Mouse (Mus musculus) gastrocnemius, postnatal 14 days (tissue): ENCODE data around the gene Asb5. TPM values are rescaled to one million over a fixed set of nuclear protein-coding genes. Genes with fewer than 3 reads are reported as not detected.

Experiments used
- DNase-seq: peaks from one replicate; pipeline ENCODE4 v3.0.0; 2021; ENCODE audit warnings: mixed read lengths
- intact Hi-C: fragments of 180-260 bp; cut with DNase I; formaldehyde crosslinking; loops from one replicate; pipeline ENCODE4 v1.15.1; 2025; ENCODE audit warnings: low total_unique reads
- total RNA-seq, 2 experiments: library from RNA; stranded (reverse); gene quantifications; 2 replicates each; pipeline ENCODE4 v1.2.3; 2021

The Asb5 gene
- total RNA-seq, 2 experiments from 2014 or later: 107 to 130 TPM

DNA sequence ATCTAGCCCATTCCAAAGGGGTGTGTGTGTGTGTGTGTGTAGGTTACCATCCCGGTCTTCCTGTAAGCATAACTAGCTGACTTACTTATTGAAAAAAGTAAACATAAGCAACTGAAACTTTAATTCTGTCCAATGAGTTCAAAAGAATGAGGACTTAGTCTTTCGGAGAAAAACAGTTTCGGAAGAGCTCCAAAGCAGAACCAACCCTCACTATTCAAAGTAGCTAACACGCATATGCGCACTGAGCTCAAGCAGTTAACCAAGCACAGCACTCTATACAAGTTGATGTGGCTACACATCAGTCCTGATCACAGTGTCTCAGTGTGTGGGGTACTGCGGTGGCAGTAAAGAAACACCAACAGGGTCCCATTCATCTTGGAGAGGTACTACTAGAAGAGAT lies 2.7 kb upstream of the Asb5 start:
- intact Hi-C loops: no loop called here
- no peak for DNase-seq

- DNase-seq: no peak
- intact Hi-C loops: no loop called here
Observed at GRCm38 (mm10) chr8:54528571-54528970, 809 bp upstream of the Asb5 start.

DNA sequence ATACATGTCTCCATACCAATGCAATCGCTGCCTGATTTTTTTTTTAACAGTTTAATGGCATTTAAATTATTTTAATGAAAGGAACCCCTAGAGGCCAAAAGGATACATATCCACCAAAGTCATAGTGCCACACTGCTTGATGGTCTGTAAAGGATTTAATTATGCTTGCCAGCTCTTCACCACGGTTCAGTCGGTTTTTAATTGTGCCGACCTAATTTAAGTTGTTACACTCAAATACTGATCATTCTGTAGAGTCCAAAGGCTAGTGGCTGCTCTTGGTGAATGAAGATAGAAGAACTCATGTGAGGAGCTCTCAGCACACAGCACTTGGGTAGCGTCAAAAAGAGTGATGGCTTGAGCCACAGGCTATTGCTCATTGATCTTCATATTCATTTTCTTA lies 5.8 kb downstream of the Asb5 start:
- intact Hi-C loops: no loop called here
- DNase-seq: no peak

DNA sequence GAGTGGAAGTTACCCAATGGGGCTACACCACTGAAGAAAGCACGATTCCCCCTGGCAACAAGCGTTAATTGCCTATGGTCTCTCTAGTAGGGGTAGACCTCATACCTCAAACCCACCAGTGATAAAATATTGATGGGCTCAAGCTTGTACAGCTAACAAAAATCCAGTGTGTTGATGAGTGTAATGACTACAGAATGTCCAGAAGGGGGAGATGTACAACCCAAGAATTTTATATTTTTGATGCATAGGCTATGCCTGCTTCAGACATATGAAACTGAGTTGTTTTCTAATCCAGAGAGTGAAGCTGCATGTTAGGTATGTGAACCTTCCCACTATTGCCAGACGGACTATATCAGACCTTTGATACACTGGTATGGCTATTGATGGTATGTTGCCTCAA lies 7.9 kb downstream of the Asb5 start:
- DNase-seq: no peak
- intact Hi-C loops: no loop called here

DNA sequence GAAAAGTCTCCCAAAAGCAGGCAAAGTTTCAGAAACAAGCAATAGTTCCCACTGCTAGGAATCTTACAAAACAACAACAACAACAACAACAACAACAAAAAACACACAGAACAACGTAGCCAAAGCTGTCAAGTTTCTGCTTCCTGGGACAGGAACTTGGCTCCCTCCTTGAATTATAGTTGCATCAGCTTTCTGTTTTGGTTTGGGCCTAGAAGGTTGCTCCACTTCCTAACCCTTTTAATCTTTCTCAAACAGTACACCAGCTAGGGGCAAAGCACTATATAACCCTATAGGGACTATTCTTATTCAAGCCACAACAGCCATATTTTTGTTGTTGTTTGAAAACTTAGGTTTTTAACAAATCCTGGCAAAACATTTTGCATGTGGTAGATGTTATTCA lies 12.0 kb downstream of the Asb5 start:
- intact Hi-C loops: no loop called here
- DNase-seq: no peak

DNA sequence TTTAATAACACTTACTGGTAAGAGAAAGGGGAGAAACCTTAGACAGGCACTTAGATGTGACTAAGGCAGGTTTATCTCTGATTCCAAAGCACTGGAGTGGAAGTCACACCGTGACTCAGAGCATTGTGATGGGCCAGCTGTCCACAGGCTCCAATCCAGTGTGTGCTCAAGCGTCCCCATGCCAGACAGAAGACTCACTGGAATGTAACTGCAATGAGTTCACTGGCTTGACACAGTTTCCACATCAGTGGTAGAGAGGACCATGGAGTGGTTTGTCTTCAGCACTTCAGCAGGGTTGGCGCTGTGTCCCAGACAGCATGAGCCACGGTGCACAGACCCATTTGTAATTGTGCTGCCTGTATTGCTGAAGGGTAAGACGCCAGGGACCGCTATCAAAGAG lies 19.0 kb downstream of the Asb5 start:
- intact Hi-C loops: no loop called here
- DNase-seq: peak; percentile 17

GRCm38 (mm10) chr8:54550026-54550574 lies 20.7 kb downstream of the Asb5 start:
- intact Hi-C loops: no loop called here
- peak; percentile 58 for DNase-seq

DNA sequence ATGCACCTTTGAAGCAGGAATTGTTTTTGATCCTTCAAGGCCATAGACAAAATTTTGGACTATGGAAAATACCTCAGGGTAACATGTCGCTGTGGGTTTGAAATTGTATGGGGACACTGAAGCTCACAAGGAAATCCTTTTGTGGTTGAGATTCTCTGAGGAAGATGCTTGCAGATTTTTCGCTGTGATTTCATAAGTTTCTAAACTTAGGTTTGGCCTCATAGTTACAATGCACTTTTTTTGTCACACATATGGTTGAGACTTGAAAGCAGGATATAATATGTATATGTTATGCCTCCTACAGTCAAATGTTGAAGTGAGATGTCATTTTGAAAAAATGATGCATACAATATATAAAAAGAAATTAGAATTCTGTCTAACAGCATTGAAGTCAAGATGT lies 25.5 kb downstream of the Asb5 start:
- intact Hi-C loops: no loop called here
- DNase-seq: no peak

- intact Hi-C loops: no loop called here
- no peak for DNase-seq
Observed at GRCm38 (mm10) chr8:54562137-54562536, 32.8 kb downstream of the Asb5 start.

DNA sequence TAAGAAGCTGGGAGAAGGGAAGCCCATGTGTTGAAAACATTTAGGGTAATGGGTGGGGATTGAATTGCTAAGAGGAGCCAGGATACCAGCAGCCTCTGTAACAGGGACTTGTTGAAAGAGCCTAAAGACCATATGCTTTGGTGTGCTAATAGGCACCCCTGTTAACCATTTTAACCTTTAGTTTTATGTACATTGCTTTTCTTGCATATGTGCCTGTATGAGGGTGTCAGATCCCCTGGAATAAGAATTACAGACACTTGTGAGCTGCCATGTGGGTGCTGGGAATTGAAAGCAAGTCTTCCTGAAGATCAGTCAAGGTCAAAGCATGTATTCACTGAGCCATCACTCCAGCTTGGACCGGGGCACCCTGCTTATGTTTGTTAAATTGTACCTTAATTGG lies 35.8 kb downstream of the Asb5 start:
- intact Hi-C loops: no loop called here
- no peak for DNase-seq

DNA sequence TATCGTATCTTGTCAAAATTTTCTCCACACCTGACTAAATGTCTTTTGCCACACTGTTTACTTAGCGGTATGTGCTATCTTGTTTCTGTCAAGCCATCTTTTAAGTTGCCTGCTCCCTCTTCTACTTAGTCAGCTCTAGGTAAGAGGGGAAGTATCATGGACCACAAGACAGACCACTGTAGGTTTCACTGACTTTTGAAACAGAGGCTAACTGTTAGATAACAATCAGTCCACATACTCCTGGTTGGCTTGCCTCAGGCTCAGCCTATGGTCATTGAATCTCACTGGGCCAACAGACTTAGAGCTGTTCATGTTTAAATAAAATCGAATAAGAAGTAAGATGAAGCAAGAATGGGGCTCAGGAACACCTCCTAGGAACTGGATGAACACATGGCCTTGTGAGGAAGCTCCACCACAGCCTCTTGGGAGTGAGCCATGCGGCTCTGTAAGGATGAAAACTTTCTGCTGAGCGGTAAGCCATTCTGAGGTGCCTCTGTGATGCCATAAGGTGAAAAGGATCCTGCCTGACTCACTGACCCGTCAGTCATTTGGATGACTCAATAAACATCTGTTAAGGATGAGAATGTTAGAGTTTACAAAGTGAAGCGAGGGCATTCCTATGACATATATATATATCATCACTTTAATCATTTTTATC lies 36.4 kb downstream of the Asb5 start:
- intact Hi-C loops: no loop called here
- DNase-seq: no peak

- intact Hi-C loops: no loop called here
- no peak for DNase-seq
Observed at GRCm38 (mm10) chr8:54567168-54567567, 37.8 kb downstream of the Asb5 start.

GRCm38 (mm10) chr8:54570618-54571609 lies 41.5 kb downstream of the Asb5 start:
- intact Hi-C loops: no loop called here
- DNase-seq: no peak

DNA sequence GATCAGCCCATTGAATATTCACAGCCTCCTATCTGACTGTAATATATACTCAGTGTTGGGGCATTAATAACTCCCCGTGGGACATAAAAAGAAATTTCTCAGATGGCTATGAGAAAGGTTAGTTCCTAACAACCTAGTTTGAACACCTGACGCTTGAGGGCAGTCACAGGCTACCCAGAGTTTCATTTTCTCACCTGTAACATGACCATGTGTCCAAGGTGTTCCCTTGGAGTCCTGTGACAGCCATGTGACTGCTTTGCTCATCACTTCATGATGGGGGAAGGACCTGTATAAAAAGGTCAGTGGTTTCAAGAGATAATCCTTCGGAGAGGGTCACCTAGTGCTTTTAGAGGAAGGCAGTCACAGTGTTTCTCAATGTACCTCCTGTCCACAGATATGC lies 52.1 kb downstream of the Asb5 start:
- intact Hi-C loops: no loop called here
- no peak for DNase-seq

DNA sequence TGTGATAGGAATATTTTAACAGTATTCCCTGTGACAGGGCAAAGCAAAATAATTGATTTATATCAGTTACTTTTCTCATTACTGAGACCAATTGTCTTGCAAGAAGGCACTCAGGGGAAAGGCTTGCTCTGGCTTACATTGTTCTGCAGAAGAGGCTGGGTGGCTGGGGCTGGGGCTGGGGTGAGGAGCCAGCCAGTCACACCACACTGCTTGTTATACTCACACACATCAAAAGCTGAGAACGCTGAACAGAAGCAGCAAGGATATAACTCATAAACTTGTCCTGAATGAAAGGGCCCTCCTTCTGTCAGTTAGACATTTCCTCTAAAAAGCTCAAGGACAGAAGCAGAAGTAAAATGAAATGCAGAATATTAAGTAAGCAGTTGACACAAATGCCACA lies 53.5 kb downstream of the Asb5 start:
- DNase-seq: no peak
- intact Hi-C loops: no loop called here

- intact Hi-C loops: no loop called here
- DNase-seq: no peak
Observed at GRCm38 (mm10) chr8:54594634-54595033, 65.3 kb downstream of the Asb5 start.

DNA sequence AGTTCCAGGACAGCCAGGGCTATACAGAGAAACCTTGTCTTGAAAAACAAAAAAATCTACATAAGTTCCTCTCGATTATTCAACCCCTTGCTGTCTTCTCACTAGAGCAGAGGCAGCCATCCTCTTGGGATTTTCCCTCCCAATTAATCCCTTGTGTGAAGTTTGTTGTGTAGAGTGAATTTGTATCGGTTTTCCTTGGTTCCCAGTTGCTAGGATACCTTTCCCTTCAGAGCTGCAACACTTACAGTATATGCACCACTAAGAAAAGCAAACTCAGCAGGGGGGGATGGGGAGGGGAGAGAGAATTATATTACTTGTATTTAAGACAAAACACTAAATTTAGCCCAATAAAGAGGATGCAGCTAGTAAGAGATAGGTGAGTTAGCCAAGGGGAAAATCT lies 66.7 kb downstream of the Asb5 start:
- no peak for DNase-seq
- intact Hi-C loops: no loop called here

DNA sequence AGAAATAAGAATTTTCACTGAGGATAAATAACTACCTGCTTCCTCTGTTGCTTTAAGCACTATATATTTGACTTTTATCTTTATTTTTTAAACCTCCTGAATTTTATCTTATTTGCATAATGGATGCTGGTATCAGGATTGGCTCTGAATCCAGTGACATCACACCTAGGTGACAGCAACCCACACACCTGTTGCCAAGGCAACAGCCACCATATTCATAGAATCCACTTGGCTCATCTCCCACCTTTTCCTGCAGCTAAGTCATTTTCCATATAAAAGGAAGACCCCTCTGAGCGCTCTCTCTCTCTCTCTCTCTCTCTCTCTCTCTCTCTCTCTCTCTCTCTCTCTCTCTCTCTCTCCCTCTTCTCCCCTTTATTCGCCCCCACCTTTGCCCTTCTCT lies 67.6 kb downstream of the Asb5 start:
- intact Hi-C loops: no loop called here
- DNase-seq: no peak

- DNase-seq: no peak
- intact Hi-C loops: no loop called here
Observed at GRCm38 (mm10) chr8:54597386-54597785, 68.0 kb downstream of the Asb5 start.

- DNase-seq: no peak
- intact Hi-C loops: no loop called here
Observed at GRCm38 (mm10) chr8:54600671-54601251, 71.4 kb downstream of the Asb5 start, which contains the start of gene Spata4. Spata4 (plus strand) TSS chr8:54600781.
